Mouse (Mus musculus) forebrain, postnatal 0 days (tissue): Measurements from ENCODE around the gene Pspn. TPM values are rescaled to one million over a fixed set of nuclear protein-coding genes. Genes with fewer than 3 reads are reported as not detected.
A peak's percentile ranks its signal among the peaks of the same experiment; 100 is the strongest.

Experiments used
- ATAC-seq: fragments of 200-750 bp; cut with Nextera tagmentation; 2 replicates; pipeline ENCODE4 v1.8.0; 2017; ENCODE audit warnings: mild to moderate bottlenecking, moderate library complexity
- DNase-seq: peaks from one replicate; pipeline ENCODE4 v3.0.0-alpha.2; 2015
- H3K27ac ChIP-seq: fragments of 300-500 bp; sonication (generic); 2 replicates; pipeline ENCODE4 v1.5.1; 2014; ENCODE audit warnings: low read depth, mild to moderate bottlenecking, antibody characterized with exemption, low read length, moderate library complexity, mixed read lengths
- H3K27me3 ChIP-seq: fragments of 300-500 bp; sonication (generic); 2 replicates; pipeline ENCODE4 v1.6.1; 2014; ENCODE audit warnings: mild to moderate bottlenecking, low read length, mixed read lengths; ENCODE audit not compliant: insufficient read depth
- H3K36me3 ChIP-seq: fragments of 300-500 bp; sonication (generic); 2 replicates; pipeline ENCODE4 v1.6.1; 2014; ENCODE audit warnings: mild to moderate bottlenecking, moderate library complexity; ENCODE audit not compliant: insufficient read depth
- H3K4me1 ChIP-seq: fragments of 300-500 bp; sonication (generic); 2 replicates; pipeline ENCODE4 v1.6.1; 2014; ENCODE audit warnings: antibody characterized with exemption; ENCODE audit not compliant: insufficient read depth
- H3K4me2 ChIP-seq: fragments of 300-500 bp; sonication (generic); 2 replicates; pipeline ENCODE4 v1.6.1; 2014; ENCODE audit warnings: low read depth, mild to moderate bottlenecking, moderate library complexity
- H3K4me3 ChIP-seq: fragments of 300-500 bp; sonication (generic); 2 replicates; pipeline ENCODE4 v1.5.1; 2014; ENCODE audit warnings: low read depth, low read length, mixed read lengths
- H3K9ac ChIP-seq: fragments of 300-500 bp; sonication (generic); 2 replicates; pipeline ENCODE4 v1.6.1; 2014; ENCODE audit warnings: mild to moderate bottlenecking
- H3K9me3 ChIP-seq: fragments of 300-500 bp; sonication (generic); 2 replicates; pipeline ENCODE4 v1.6.1; 2016; ENCODE audit warnings: low read length
- CTCF ChIP-seq: sonication (generic); IDR thresholded peaks from 2 replicates; pipeline ENCODE4 v1.5.1; 2016; ENCODE audit warnings: antibody characterized with exemption, control low read depth, low read depth
- WGBS: fragments of 180-500 bp; shearing (Covaris S2); extraction: QIAGEN DNeasy Blood & Tissue Kit; methylation state at CpG from one replicate; pipeline ENCODE4 v1.1.7; 2014; 5-methylcytosine and 5-hydroxymethylcytosine counted together
- polyA plus RNA-seq: library from polyadenylated mRNA; unstranded; fragments of >200 nt; fragmentation: Nextera tagmentation; extraction: Ambion mirVana; gene quantifications from 2 replicates; pipeline ENCODE4 v1.2.1, GENCODE M21; 2015
- total RNA-seq: library from RNA; depleted of rRNA; stranded (reverse); fragments of >200 nt; gene quantifications from 2 replicates; pipeline ENCODE4 v1.2.3, GENCODE M21; 2014

Pspn gene
- total and polyA plus RNA-seq, 2 experiments from 2014 or later, result not detected

DNA sequence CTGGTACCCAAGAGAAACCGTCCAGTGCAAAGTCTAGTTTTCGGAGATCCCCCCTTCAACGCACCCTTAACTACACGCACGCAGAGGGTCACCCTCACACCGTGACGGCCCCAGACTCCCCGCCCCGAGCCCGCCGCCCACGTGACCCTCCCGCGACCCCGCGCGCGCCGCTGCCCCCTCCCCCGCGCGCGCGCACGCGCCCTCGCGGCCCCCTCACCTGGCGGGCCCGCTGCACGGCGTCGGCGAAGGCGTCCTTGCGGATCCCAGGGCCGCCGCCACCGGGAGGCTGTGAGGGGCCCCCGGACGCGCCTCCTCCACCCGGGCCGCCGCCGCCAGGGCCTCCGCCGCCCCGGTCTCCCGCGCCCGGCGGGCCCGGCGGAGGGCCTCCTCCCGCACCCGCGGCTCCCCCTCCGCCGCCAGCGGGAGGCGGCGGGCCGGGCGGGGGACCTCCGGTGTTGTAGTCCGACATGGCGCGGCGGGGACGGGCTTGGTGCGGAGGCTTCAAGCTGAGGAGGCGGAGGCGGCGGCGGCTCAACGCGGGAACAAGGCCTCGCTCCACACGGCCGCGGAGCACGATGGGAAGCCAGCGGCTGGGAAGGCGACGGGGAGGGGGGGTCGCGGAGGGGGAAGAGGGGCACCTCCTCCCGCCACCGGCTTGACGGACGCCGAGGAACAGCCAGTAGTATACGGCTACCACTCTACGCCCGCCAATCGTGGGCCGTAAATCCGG, 31.3 kb upstream of the Pspn start, which contains the start of gene Khsrp:
TSS of gene Khsrp (minus strand) at position 592 of the 730 bp plus-strand sequence.
- peak within 1 kb of the TSS; percentile 98 for H3K9ac ChIP-seq
- H3K36me3 ChIP-seq, result peaks cover 20% of the 10 kb centered on the region
- H3K9me3 ChIP-seq, result no peaks in the 10 kb centered on the region
- H3K27me3 ChIP-seq, result no peaks in the 10 kb centered on the region
- WGBS, result 3% methylated on average over 83 of the region's 99 CpGs
- H3K4me1 ChIP-seq, result peaks cover 10% of the 10 kb centered on the region
- peak within 1 kb of the TSS; percentile 99 for H3K4me3 ChIP-seq
- no peak for TF ChIP-seq CTCF
- peak within 1 kb of the TSS; percentile 91 for H3K4me2 ChIP-seq
- ATAC-seq (no peak), DNase-seq (peak; percentile 52)
- peak within 1 kb of the TSS; percentile 96 for H3K27ac ChIP-seq

DNA sequence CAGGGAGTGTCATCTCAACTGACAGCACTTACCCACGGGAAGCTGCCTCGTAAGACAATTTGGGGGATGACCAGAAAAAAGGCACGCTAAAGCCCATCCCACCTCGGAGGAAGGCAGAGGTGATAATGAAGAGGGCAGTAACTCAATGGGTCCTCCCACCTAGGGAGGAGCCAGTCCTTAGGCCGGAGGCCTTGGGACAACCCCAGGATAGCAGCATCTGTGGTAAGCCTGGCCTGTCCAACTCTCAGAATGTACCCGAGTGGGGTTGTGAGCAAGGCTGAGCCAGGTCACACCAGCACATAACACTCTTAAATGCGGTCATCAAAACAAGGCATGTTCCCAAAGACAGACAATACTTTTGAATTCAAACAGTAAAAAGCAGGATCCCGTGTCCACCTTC, 29.9 kb upstream of the Pspn start:
- 53% methylated on average over 8 of the region's 8 CpGs for WGBS
- peaks cover 34% of the 10 kb centered on the region for H3K36me3 ChIP-seq
- H3K4me3 ChIP-seq, result peak overlapping the region; percentile 11; the same call in 1 of the 2 replicates
- H3K27ac ChIP-seq, result no peak overlapping the region
- no peaks in the 10 kb centered on the region for H3K9me3 ChIP-seq
- DNase-seq (no peak), ATAC-seq (no peak)
- TF ChIP-seq CTCF, result no peak
- peak overlapping the region; percentile 91 for H3K4me2 ChIP-seq
- H3K27me3 ChIP-seq, result no peaks in the 10 kb centered on the region
- H3K9ac ChIP-seq, result peak overlapping the region; percentile 98
- H3K4me1 ChIP-seq, result peaks cover 10% of the 10 kb centered on the region

DNA sequence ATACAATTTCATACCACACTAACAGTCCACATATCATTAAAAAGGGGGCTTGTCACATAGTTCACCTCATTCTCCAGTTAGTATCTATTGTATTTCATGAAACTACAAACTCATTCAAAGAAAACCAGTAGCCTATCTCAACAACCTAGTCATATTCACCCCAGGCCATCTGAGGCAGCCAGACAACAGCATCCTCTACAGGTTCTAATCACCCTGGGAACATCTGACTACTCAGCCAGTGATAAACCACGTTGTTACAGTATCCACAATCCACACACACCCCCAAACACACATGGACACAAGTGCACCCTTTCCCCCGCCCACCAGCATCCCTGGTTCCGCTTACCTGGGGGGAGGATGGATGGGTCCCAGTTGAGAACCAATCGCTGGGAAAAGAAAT, 27.7 kb upstream of the Pspn start:
- 91% methylated on average over 4 of the region's 4 CpGs for WGBS
- Histone ChIP-seq H3K4me2 (no peak overlapping the region), H3K4me1 (peaks cover 7% of the 10 kb centered on the region), H3K4me3 (no peak overlapping the region), H3K36me3 (peaks cover 56% of the 10 kb centered on the region), H3K9ac (no peak overlapping the region), H3K9me3 (no peaks in the 10 kb centered on the region), H3K27me3 (no peaks in the 10 kb centered on the region), H3K27ac (no peak overlapping the region)
- no peak for ATAC-seq
- DNase-seq, result no peak
- TF ChIP-seq CTCF, result no peak

DNA sequence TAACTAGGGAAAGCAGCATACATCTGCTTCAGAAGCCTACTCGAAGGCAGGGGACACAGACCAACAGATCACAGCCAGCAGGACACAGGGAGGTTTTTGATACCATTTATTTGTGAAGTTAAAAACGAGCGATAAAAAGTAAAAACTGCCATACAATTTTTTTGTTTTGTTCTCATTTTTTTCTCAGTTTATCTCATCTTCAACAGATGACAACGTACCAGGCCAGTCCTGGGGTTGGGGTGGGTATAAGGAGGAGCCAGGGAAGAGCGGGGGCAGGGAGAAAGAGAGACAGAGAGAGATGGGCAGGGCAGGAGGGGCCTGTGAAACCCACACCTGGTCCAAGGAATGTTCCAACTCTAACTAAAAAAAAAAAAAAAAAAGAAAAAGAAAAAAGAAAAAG, 21.1 kb upstream of the Pspn start:
- peaks cover 64% of the 10 kb centered on the region for H3K36me3 ChIP-seq
- no peaks in the 10 kb centered on the region for H3K9me3 ChIP-seq
- ATAC-seq (no peak), DNase-seq (no peak)
- no peaks in the 10 kb centered on the region for H3K27me3 ChIP-seq
- no peak overlapping the region for H3K9ac ChIP-seq
- 89% methylated on average over 5 of the region's 5 CpGs for WGBS
- no peaks in the 10 kb centered on the region for H3K4me1 ChIP-seq
- no peak overlapping the region for H3K4me2 ChIP-seq
- no peak for TF ChIP-seq CTCF
- no peak overlapping the region for H3K4me3 ChIP-seq
- no peak overlapping the region for H3K27ac ChIP-seq

- 81% methylated on average over 2 of the region's 2 CpGs for WGBS
- TF ChIP-seq CTCF, result no peak
- ATAC-seq, result no peak
Observed at GRCm38 (mm10) chr17:57019693-57020092, 19.9 kb upstream of the Pspn start.

GRCm38 (mm10) chr17:57012245-57012795, 12.5 kb upstream of the Pspn start:
- no peak for ATAC-seq
- H3K36me3 ChIP-seq, result peaks cover 14% of the 10 kb centered on the region
- H3K9me3 ChIP-seq, result no peaks in the 10 kb centered on the region
- WGBS, result 72% methylated on average over 13 of the region's 13 CpGs
- peak overlapping the region; percentile 97 for H3K27ac ChIP-seq
- no peak for TF ChIP-seq CTCF
- peaks cover 18% of the 10 kb centered on the region for H3K4me1 ChIP-seq
- no peak for DNase-seq
- peak overlapping the region; percentile 96; the same call in 1 of the 2 replicates for H3K9ac ChIP-seq
- peak overlapping the region; percentile 74 for H3K4me3 ChIP-seq
- H3K27me3 ChIP-seq, result no peaks in the 10 kb centered on the region
- peak overlapping the region; percentile 83 for H3K4me2 ChIP-seq

More at GRCm38 (mm10) chr17:57019693-57020092, 19.9 kb upstream of the Pspn start:
- Histone ChIP-seq H3K4me2 (no peak overlapping the region), H3K27ac (no peak overlapping the region), H3K4me1 (no peaks in the 10 kb centered on the region), H3K27me3 (no peaks in the 10 kb centered on the region), H3K9me3 (no peaks in the 10 kb centered on the region), H3K4me3 (no peak overlapping the region), H3K9ac (no peak overlapping the region), H3K36me3 (peaks cover 51% of the 10 kb centered on the region)
- DNase-seq, result no peak
